Mouse (Mus musculus) mesoderm, embryonic 11.5 days (tissue): ENCODE results near the gene Ooep.

Experiments used
- DNase-seq: peaks from one replicate; pipeline ENCODE4 v3.0.0-alpha.2; 2012; ENCODE audit warnings: low read depth, low spot score

Gene Ooep

DNA sequence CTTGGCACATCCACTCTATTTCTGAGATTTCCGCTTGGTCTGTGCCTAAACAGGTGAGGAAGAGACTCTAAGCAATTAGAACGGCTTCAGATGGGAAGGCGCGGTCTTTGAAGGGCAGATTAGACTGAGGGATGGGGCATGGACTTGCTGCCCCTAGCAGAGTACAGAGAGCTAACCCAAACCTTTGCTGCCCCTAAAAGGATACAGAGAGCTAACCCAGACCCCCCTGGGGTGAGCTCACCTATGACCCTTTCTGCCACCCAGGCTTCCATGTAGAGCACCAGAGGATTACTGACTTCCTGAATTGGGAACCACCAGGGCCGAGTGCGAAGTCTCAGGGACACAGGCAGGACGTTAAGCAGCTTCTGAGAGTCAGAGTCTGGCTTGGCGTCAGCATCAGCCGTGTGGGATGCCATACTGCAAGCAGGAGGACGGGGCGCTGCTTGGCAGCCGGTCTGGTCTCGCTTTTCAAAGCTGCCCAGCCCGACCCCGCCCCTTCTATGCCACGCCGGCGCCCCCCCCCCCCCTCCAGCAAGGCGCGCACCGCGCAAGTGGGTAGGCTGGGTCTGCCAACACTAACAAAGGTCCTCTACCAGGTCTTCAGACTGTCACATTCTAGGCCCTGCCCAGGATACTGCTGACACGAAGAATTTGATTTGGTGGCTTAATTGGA is at the start of gene Ooep:
Ooep (minus strand) TSS at position 613 of the 673 bp plus-strand sequence.
- DNase-seq, result peak; percentile 28

DNA sequence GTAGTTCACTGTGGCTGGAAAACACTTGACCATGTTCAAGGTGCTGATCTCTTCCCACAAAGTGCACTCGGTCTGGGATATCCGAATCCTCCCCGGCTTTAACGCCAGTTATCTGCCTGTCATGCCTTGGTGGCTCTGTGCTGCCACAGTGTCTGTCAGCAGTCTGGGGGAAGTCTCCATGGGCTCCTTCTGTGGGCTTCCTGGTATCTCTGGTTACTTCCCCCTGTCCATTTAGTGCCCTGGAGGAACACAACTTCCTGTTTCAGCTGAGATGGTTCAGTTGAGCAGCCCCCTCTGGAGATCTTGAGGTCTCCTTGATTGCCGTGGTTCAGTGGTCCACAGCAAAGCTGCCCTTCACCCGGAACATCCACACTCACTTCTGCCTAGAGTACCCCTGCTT is 49.7 kb upstream of the Ooep start:
- no peak for DNase-seq

DNA sequence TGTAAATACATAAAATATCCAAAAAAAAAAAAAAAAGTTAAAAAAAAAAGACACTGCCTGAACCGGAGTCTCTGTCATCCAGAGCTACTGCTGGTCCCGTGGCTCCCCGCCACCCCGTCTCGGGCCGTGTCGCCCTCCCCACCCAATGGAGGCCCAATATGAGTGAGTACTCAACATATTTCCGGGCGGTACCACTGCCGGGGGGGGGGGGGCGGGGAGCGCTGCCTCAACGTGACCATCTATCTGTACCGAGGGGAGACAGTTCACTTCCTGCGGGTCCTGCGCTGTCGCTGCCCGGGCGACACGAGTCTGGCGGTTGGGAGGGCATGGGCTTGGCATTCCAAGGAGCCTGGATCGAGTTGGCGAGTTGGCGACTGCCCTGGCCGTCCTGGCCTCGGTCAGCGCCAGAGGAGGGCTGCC is 48.8 kb upstream of the Ooep start:
- DNase-seq, result no peak

DNA sequence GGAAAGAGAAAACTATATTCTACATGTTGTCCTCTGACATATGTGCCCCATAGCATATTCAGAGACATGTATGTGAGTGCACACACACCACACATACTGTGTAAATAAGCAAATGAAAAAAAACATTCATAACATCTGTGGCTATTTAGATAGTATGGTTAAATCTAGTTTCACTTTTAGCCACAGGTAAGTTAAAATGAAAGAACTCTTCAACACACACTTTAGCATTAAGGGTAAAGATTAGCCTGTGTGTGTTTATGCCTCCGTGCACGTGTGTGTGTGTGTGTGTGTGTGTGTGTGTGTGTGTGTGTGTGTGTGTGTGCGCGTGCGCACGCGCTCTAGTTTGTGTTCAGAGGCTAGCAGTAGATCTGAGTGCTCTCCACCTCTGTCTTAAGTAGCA is 23.1 kb upstream of the Ooep start:
- no peak for DNase-seq

DNA sequence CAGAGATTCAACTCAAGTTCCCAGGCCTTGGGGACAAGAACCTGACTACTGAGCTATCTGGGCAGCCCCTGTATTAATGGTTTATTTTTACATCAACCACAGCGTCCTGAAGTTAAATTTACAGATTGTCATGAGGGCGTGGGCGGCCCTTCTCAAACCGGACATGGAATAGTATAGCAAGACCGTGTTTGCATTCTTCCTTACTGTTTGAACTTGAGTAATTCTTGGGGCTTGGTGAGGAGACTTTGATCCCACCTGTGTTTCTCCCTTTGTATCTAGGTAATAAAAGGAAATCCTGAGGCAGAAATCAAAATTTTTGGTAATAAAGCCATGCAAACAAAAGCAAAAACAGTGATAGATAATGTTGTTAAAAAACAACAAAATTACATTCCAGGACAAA is 22.0 kb upstream of the Ooep start:
- DNase-seq, result no peak

DNA sequence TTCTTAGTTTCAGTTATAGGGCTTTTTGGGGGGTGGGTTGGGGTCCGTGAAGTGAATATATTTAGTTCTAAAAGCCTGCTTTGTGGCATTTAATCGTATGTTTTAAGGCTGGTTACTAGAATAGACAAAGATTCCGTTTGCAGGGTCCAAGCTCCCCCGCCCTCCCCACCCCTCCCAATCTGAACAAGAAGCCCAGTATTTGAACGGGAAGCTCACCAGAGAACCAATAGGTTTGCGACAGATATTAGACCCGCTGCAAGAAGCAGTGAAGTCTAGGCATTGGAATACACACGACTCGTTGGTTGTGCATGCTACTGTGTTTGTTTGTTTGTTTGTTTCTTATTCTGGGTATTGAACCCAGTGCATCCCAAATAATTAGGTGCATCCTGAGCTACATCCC is 18.0 kb upstream of the Ooep start:
- DNase-seq, result no peak

DNA sequence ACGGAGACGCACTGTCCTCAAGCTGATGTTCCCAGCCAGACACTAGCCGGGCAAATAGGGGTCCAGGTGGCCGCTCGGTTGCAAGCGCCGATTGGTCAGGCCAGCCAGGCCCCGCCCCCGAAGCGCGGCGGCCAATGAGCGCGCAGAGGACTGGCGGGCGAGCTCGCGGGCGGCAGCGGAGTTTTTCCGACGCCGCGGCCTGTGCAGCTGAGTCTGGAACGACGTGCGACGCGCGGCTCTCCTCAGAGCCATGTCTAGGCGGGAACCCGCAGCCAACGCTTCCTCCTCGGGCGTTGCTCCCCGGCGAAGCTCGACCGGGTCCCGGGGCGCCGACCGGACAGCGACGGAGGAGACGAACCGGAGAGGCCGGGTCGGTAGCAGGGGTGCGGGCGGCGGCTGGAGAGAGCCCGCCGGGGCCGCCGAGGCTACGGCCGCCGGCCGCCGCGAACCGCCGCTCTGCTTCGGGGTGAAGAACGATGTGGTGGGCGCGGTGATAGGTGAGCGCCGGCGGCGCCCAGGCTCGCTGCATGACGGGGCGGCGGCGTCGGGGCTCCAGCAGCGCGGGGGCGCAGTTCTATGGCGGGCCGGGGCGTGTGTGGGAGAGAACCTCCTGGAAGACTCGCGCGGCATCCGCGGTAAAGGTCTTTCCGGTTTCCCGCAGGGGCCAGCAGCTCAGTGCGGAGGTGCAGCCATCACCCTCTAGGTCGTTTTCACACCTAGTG is 17.3 kb upstream of the Ooep start, which contains the start of gene Ddx43:
Ddx43 (plus strand) TSS at position 148 of the 722 bp plus-strand sequence.
- peak; percentile 75 for DNase-seq

DNA sequence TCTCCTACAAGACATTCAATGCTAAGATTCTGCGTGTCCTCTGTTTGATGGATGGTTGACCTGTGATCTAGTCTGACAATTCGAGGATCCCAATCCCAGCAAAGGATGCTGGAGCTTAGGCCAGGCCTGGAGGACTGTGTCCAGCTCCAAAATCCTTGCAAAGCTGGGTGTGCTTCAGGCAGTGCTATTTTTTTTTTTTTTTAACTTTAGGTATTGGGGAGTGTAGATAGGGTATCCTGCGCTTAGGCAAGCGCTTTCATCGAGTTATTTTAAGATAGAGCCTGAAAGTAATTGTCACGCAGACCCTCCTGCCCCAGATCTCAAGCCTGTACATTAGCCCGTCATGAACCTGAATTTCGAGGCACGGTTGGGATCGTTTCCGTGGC is 16.7 kb upstream of the Ooep start:
- no peak for DNase-seq

DNA sequence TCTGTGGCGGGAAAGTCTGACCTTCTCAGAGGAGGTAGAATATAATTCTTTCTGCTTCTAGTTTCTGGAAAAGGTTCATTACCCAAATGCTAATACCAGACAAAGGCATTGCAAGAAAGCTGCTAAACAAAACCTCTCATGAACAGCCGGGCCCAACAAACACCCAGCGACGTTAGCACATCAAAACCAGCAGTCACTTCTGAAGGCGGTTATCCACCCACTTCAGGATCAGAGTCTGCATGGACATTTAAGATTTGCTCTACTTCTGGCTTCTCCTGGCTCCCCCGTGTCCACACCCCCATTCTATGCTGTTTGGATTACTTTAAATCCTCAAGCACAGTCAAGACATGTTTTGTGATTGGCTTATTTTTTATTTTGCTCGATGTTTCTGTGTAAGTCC is 16.1 kb upstream of the Ooep start:
- no peak for DNase-seq

DNA sequence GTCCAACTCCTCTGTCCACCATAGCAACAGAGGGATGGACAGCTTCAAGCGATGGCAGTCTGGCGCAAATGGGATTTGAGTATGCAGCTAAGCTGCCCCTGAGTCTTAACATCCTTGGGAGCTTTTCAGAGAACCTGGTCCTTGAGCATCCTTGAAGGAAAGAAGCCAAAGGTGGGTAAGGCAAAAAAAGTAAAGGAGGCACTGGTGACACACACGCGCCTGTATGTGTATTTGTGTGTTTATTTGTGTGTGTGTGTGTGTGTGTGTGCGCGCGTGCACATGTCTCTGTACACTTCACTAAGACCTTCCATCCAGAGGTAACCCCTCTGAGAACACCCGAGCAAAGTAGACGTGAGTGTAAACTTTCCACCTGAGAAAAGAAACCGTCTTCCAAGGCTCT is 15.2 kb upstream of the Ooep start:
- DNase-seq, result no peak

DNA sequence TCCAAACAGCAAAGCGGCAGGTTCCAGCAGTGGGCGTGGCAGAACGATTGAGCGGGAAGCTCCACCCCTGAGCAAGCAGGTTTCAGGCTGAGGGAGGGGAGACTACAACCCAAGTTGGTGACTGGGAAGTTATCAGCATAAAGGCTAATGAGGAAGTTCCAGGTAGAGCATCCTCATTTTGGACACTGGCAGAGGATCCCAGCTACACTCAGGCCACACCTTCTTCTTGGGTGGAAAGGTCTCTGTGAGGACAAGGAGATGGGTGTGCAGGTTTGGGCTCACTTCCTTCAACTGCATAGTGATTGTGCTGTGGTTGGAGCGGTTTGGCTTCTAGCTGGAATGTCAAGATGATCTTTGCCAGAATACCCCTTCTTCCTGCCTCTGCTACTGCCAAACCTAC is 11.5 kb upstream of the Ooep start:
- DNase-seq, result no peak

DNA sequence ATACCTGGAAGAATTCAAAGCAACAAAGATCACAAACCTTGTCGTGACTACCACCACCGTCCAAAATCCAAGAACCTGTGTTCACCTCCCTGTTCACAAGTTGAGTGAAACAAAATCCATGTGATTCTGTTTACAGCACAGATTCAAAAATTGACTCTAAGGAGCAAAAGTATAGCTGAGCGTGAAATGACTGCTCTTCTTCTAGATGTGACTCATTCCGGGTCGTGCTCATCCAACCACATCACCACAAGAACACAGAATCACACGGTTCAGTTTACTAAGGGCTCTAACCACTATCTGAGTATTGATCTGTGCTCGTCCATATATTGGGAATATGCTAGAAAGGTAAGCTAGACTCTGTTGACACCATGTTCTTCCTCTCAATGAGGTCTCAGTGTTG is 8.4 kb upstream of the Ooep start:
- no peak for DNase-seq

DNA sequence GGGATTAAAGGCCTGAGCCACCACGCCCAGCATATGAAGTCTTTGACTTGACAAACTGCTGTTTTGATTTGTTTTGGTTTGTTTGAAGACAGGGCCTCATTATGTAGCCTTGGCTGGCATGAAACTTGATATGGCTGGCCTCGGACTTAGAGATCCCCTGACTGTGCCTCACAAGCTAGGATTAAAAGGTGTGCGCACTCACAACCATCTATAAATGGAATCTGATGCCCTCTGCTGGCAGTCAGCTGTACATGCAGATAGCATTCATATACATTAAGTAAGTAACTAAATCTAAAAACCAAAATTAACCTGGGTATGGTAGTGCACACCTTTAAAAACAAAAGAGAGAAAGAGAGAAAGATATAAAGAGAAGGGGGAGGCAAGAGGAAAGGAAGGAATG is 7.4 kb upstream of the Ooep start:
- DNase-seq, result no peak

DNA sequence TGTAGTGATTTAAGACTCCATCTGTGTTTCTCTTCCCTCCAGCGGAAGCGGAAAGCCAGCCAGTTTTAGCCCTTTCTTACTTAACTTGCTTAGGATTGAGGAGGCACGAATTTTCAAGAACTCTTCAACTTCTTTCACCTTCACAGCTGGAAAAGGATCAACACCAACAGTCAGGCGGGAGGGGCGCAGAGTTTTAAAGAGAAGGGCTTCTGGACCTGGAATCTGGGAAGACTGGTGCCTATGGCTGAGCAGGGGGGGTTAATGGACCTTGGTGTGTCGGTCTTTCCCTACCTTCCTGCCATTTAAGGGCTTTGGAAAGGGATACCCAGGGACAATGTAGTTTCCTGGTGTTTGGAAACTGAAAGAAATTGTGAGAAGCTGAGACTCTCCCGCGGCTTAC is 979 bp downstream of the Ooep start:
- no peak for DNase-seq

DNA sequence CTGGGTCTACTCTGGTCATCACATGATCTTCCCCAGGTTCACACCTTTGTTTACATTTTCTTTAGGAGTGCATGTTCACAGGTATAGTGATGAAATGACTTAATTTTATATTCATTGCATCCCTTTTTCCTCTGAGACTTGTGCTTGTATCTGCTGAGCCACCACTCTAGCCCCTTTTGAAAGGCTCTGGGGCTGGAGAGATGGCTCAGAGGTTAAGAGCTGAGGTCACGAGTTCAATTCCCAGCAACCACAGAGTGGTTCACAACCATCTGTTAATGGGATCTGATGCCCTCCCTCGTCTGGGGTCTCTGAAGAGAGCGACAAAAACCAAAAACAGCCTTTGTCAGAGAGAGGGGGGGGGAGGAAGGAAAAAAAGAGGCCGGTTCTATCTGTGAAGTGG is 3.0 kb downstream of the Ooep start:
- no peak for DNase-seq

DNA sequence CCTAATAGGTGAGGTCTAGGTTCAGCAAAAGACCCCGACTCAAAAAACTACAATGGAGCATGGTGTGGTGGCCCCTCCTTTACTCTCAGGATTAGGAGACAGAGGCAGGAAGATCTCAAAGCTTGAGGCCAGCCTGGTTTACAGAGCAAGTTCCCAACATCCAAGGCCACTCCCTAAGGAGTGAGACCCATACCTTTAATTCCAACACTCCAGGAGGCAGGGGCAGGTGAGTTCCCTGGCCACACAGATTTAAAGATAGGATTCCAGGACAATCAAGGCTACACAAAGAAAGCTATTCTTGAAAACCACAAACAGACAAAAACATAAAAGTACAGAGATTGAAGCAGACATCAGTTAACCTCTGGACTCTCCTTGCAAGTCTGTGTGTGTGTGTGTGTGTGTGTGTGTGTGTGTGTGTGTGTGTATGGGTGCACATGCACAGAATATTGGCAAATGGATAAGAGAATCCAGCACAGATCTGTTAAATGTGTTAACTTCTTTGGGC is 3.6 kb downstream of the Ooep start:
- no peak for DNase-seq

DNA sequence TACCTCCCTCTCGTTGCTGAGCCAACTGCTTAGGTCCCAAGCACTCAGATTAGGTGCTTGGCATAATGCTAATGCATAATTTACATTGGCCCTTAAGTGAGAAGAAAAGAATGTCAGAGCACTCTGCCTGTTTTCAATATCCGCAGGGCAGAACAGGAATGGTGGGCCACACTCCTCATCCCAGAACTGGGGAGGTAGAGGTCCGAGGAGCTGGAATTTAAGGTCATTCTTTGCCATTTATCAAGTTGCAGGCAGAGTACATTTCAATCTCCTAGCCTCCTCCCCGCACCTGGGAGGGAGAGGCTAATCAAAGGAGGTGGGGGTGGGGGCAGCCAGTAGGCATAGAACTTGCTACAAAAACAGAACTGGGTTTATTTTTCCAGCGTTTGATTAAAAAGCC is 4.1 kb downstream of the Ooep start:
- no peak for DNase-seq

DNA sequence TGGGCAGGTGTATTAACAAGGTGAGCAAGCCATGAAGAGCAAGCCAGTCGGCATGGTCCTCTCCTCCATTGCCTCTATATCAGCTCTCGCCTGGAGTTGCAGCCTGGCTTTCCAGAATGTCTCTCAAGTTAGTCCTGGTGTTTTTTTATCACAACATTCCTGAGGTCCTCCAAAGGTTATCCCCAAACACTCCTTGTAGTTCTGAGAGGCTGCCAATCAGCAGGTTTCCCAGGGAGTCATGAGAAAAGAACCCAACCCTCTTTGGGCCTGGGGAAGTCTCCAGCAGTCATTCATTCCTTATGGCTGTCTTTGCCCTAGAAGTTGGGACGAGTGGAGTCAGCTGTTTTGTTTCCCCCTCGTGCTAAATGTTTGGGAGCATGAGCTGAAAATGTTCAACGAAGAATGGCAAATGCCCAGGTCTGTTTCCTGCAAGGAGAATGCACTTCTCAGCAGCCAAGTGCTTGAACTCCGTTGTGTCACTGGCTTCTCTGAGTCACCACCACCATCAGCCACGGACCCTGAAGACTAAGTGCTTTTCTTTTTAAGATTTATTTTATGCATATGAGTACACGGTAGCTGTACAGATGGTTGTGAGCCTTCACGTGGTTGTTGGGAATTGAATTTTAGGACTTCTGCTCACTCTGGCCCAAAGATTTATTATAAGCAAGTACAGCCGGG is 5.6 kb downstream of the Ooep start:
- DNase-seq, result no peak

DNA sequence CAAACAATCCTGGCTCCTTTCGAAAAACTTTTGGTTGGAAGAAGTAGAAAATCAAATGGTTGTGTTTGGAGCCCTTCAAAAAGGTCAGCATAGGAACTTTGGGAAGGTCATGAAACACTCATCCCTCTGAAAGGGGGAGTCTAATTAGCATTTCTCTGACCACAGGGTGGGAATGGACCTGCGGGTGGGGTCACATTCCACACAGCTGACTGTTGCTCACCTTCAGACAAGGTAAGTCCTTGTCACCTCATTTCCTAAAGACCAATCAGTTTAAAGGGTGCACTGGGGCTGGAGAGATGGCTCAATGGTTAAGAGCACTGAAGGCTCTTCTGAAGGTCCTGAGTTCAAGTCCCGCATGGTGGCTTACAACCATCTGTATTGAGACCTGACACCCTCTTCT is 7.1 kb downstream of the Ooep start:
- DNase-seq, result no peak

DNA sequence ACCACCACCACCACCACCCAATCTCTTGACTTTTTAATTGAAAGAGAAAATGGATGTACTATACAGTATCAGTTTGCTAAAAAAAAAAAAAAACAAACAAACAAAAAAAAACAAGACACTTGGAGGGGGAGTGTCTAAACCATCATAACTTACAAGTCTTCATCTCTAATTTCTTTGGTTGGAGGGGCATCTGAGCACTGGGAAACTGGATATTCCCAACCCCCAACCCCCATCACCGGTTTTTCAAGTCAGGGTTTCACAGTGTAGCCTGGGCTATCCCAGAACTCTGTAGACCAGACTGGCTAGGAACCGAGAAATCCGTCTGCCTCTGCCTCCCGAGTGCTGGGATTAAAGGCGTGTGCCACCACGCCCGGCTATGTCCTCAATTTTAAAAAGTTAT is 8.7 kb downstream of the Ooep start:
- DNase-seq, result no peak

DNA sequence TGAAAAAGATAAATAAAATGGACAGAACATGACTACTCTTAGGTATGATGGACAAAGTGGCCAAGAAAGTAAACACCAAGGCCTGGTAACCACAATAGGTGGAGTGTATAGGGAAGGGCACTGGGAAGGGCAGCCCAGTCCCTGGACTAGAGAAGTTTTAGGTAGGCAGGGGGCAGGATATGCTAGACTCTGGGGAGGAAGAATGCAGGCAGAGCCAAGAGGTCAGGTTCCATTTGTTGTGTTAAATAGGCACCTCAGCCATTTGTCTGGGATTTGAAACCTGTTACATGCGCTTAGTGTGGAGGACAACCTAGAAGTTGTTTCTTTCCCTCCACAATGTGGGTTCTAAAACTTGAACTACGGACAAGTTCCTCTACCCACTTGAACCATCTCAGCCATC is 9.2 kb downstream of the Ooep start:
- no peak for DNase-seq

DNA sequence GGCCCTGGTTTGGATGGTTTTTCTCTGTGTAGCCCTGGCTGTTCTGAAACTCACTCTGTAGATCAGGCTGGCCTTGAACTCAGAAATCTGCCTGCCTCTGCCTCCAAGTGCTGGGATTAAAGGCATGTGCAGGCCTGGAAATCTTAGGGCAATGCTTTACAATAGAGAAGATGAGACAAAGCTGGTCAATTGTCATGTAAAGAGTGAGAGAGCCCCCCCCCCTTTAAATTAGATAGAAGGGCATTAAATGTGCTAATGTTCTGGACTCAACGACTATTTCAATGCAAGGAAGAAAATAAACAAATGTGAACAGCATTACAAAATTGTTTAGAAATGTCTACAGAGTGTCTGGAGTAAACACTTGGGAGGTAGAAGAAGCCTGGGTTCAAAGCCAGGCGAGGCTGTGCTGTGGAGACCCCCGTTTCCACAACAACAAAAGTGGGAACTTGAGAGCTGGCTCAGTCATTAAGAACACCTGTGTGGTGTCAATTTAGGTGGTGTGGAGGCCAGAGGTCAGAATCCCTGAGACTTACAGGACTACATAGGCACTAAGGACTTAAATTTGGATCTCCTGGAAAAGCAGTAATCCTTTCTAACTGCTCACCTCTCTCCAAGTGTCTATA is 9.7 kb downstream of the Ooep start:
- DNase-seq, result no peak
